In the genomic region with DNA sequence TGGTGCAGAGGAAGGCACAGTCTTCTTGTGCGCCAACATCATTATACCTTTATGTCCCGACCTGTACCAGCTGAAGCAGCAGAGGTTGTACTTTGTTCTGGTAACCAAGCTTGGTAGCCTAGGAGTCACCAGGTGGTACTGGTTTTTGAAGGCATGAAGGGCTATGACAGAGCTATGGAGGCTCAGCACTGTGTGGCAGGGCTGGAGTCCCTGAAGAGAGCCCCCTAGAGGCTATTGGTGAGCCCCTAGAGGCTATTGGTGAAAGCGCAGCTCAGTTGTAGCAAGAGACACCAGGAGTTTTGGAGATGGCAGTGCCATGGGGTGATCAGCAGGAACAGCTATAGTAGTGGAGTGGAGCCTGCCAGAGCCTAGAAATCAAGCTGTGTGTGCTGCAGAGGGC, we compare ENCODE assay signal across 9 mouse cellular contexts. TPM values are rescaled to one million over a fixed set of nuclear protein-coding genes. Genes with fewer than 3 reads are reported as not detected.
DNase-seq lines count a peak whose midpoint lies in the region; ATAC-seq lines count a peak whose summit lies in the region.
"Had no signal": no experiment of that assay in that cellular context is flagged by ENCODE, and none has a peak within 500 bp of the region (broad histone marks: within the 10 kb centered on the region; RNA-seq: fewer than 3 reads in every experiment).

No protein-coding gene starts in this region.

- no peak overlapping the region for H3K27ac ChIP-seq in kidney, embryonic 14.5 days (ENCODE audit: low read depth, low read length)

- no peaks in the 10 kb centered on the region for H3K27me3 ChIP-seq in kidney, embryonic 14.5 days (ENCODE audit: control insufficient read depth, insufficient read depth, low read length)

- H3K4me3 ChIP-seq in kidney, embryonic 14.5 days (ENCODE audit: low read length), result no peak overlapping the region

- H3K9me3 ChIP-seq in kidney, embryonic 14.5 days (ENCODE audit: control insufficient read depth, low read length), result no peaks in the 10 kb centered on the region

- WGBS in kidney, embryonic 14.5 days, result 56% methylated on average over 3 of the region's 3 CpGs

- no peaks in the 10 kb centered on the region for H3K4me1 ChIP-seq in kidney, embryonic 14.5 days (ENCODE audit: control insufficient read depth, insufficient read depth, low read length)

- ATAC-seq in kidney, embryonic 14.5 days (ENCODE audit: low FRiP score, low TSS enrichment), result peak; percentile 83; the same call in 1 of the 2 replicates

- H3K9ac ChIP-seq in kidney, embryonic 14.5 days (ENCODE audit: low read depth, low read length), result no peak overlapping the region

- peak; percentile 13 to 26 for DNase-seq in adrenal gland, postnatal 36 days
- no peak for DNase-seq in adrenal gland, postnatal 10 days
- peak; percentile 76 for DNase-seq in CD4-positive, CD25-positive, alpha-beta regulatory T cell, adult 2 months (ENCODE audit: low read depth, low spot score)
- DNase-seq in embryo, embryonic 11 days, result peak; percentile 70
- peak; percentile 78 for DNase-seq in mesoderm, embryonic 11.5 days (ENCODE audit: low read depth, low spot score)
- no peak for DNase-seq in layer of hippocampus, adult 9-10 months (ENCODE audit: low spot score)
- no peak for DNase-seq in right cerebral cortex, postnatal 14 days

- H3K4me2 ChIP-seq in kidney, embryonic 14.5 days (replicated peaks; ENCODE audit: low read depth, low read length), result no peak overlapping the region

- no peaks in the 10 kb centered on the region for H3K36me3 ChIP-seq in kidney, embryonic 14.5 days (ENCODE audit: control insufficient read depth, insufficient read depth, low read length)

RNA-seq across cellular contexts. Expression of gene Cd244a, which starts 5.3 kb away (rescaled TPM):
- under 1 TPM; 0.40 to 0.63 TPM for total RNA-seq in adrenal gland, postnatal 36 days (2021)
- 1 to 10 TPM in 1 of 2 experiments, under 1 TPM in 1; 0.82 to 1.1 TPM for total RNA-seq in adrenal gland, postnatal 10 days (2021)
- polyA plus RNA-seq in kidney, embryonic 14.5 days (2014; fragmentation: Nextera tagmentation; extraction: Ambion mirVana), result not detected in 2 replicates
- total RNA-seq: layer of hippocampus, postnatal 10 days had no signal

RNA-seq across cellular contexts. Expression of gene Itln1, which starts 29.2 kb away (rescaled TPM):
- total RNA-seq in adrenal gland, postnatal 36 days (2021), result not detected
- not detected for total RNA-seq in adrenal gland, postnatal 10 days (2021)
- polyA plus RNA-seq in kidney, embryonic 14.5 days (2014; fragmentation: Nextera tagmentation; extraction: Ambion mirVana), result not detected in 2 replicates
- total RNA-seq: layer of hippocampus, postnatal 10 days had no signal

RNA-seq across cellular contexts. Expression of gene Ly9, which starts 43.0 kb away (rescaled TPM):
- 1 to 10 TPM in 1 of 2 experiments, under 1 TPM in 1; 0.49 to 1.4 TPM for total RNA-seq in adrenal gland, postnatal 36 days (2021)
- 1 to 10 TPM; 1.7 to 2.2 TPM for total RNA-seq in adrenal gland, postnatal 10 days (2021)
- polyA plus RNA-seq in kidney, embryonic 14.5 days (2014; fragmentation: Nextera tagmentation; extraction: Ambion mirVana), result not detected in 2 replicates

Comparison
In these comparisons a context has a peak if more than half of its experiments do, and no peak if none do; other contexts are left out.
1. DNase-seq: peak in adrenal gland, postnatal 36 days (2 of 2), CD4-positive, CD25-positive, alpha-beta regulatory T cell, adult 2 months (single experiment), embryo, embryonic 11 days (single experiment) and mesoderm, embryonic 11.5 days (single experiment); none in adrenal gland, postnatal 10 days (single experiment), layer of hippocampus, adult 9-10 months (single experiment) and right cerebral cortex, postnatal 14 days (single experiment).